Mouse (Mus musculus) megakaryocyte, embryonic 14.5 days (primary cell): ENCODE measurements around the gene Klrb1a. TPM values are rescaled to one million over a fixed set of nuclear protein-coding genes. Genes with fewer than 3 reads are reported as not detected.

Experiments
- H3K27me3 ChIP-seq: replicated peaks from 2 replicates; pipeline ENCODE3; 2012; ENCODE audit warnings: inconsistent platforms
- H3K36me3 ChIP-seq: replicated peaks from 2 replicates; pipeline ENCODE3; 2012; ENCODE audit warnings: low read length, inconsistent platforms, mixed read lengths
- H3K4me1 ChIP-seq: 2 replicates; pipeline ENCODE4 v1.6.1; 2012; ENCODE audit warnings: inconsistent platforms
- H3K4me3 ChIP-seq: replicated peaks from 2 replicates; pipeline ENCODE3; 2012; ENCODE audit warnings: moderate library complexity, mild to moderate bottlenecking, inconsistent platforms
- H3K9me3 ChIP-seq: 2 replicates; pipeline ENCODE4 v1.6.1; 2012; ENCODE audit warnings: inconsistent platforms
- FLI1 ChIP-seq: IDR thresholded peaks from 2 replicates; pipeline ENCODE4 v1.6.1; 2012; ENCODE audit warnings: low read length, inconsistent platforms, mixed read lengths
- GATA1 ChIP-seq: IDR thresholded peaks from 3 replicates; pipeline ENCODE4 v1.6.1; 2012; ENCODE audit warnings: mixed read lengths, low read length, inconsistent platforms, borderline replicate concordance
- polyA plus RNA-seq: library from polyadenylated mRNA; stranded (reverse); fragments of >175 nt; gene quantifications from 2 replicates; pipeline ENCODE4 v1.2.3, GENCODE M21; 2012; ENCODE audit warnings: low replicate concordance; ENCODE audit not compliant: insufficient read depth

Gene Klrb1a
- polyA plus RNA-seq, 1 experiment = not detected

DNA sequence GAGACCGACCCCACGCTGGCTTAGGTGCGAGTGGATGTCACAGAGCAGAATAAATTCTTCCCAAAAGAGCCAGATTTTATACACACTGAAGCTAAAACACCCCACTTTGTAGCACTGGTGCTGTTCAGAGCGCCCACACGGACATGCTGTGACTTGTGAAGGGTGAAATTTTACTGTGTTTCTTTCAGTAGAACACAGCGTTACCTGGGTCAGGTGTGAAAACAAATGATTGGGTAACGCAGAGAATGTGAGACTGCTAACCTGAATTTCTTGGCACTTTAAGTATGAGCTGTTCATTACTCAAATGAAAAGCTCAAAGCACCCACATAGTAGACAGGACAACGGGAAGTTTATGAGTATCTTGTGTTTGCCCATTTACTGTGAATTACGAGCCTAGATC is 46.0 kb downstream of the Klrb1a start:
- TF ChIP-seq FLI1 = no peak
- no peak for TF ChIP-seq GATA1
- H3K27me3 ChIP-seq = no peaks in the 10 kb centered on the region
- no peaks in the 10 kb centered on the region for H3K4me1 ChIP-seq
- no peak overlapping the region for H3K4me3 ChIP-seq
- no peaks in the 10 kb centered on the region for H3K9me3 ChIP-seq
- no peaks in the 10 kb centered on the region for H3K36me3 ChIP-seq

DNA sequence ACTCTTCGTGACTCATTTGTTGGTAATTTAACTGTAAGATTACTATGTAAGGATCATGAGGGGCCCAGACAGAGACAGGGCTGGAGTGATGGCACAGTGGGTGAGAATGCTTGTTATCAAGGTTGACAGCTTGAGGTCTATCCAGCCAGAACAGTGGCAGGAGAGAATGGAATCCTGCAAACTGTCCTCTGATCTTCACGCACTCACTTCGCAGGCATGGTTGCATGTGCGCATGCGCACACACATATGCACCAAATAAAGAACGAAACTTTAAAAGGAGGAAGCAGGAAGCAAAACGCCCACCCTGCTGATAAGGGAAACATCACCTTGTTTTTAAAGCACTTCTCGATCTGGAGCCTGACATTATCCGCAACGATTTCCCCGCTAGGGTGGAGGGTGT is 56.7 kb downstream of the Klrb1a start:
- H3K27me3 ChIP-seq = no peaks in the 10 kb centered on the region
- H3K4me3 ChIP-seq = no peak overlapping the region
- TF ChIP-seq GATA1 (no peak), FLI1 (no peak)

More for the DNA sequence above, 56.7 kb downstream of the Klrb1a start:
- Histone ChIP-seq H3K36me3 (no peaks in the 10 kb centered on the region), H3K4me1 (no peaks in the 10 kb centered on the region), H3K9me3 (peaks cover 26% of the 10 kb centered on the region)

Other genes starting within 250 kb of the Klrb1a start
- gene Tex52, start 248.1 kb downstream of the Klrb1a start, polyA plus RNA-seq = 0.18 TPM in 1 of 2 replicates, not detected in the other
- not detected in 2 replicates for gene Gm44596, start 248.0 kb downstream of the Klrb1a start, polyA plus RNA-seq
- not detected in 2 replicates for gene Nrip2, start 224.2 kb downstream of the Klrb1a start, polyA plus RNA-seq
- 10.0 and 20.3 TPM in 2 replicates for gene Itfg2, start 198.6 kb downstream of the Klrb1a start, polyA plus RNA-seq
- 174 and 185 TPM in 2 replicates for gene Fkbp4, start 184.9 kb downstream of the Klrb1a start, polyA plus RNA-seq
- not detected in 2 replicates for gene Pzp, start 96.8 kb downstream of the Klrb1a start, polyA plus RNA-seq
- gene A2ml1, start 41.9 kb downstream of the Klrb1a start, polyA plus RNA-seq = not detected in 2 replicates
- not detected in 2 replicates for gene Clec2h, start 38.9 kb upstream of the Klrb1a start, polyA plus RNA-seq
- gene Klrb1, start 99.5 kb upstream of the Klrb1a start, polyA plus RNA-seq = not detected in 2 replicates
- not detected in 2 replicates for gene Klrb1c, start 165.7 kb upstream of the Klrb1a start, polyA plus RNA-seq
- not detected in 2 replicates for gene Gm44511, start 202.8 kb upstream of the Klrb1a start, polyA plus RNA-seq
- gene Klrb1b, start 202.8 kb upstream of the Klrb1a start, polyA plus RNA-seq = not detected in 2 replicates